16 mouse cellular contexts compared by ENCODE assay signal in genomic region chr1:154299866-154300265, GRCm38 (mm10).
DNase-seq lines count a peak whose midpoint lies in the region; ATAC-seq lines count a peak whose summit lies in the region.
"Had no signal": no experiment of that assay in that cellular context is flagged by ENCODE, and none has a peak within 500 bp of the region (broad histone marks: within the 10 kb centered on the region; RNA-seq: fewer than 3 reads in every experiment).

No protein-coding gene starts in this region.

- 0 out of 2 replicates have a peak, but pooled peaks have one; percentile 16 for ATAC-seq in frontal cortex, adult (ENCODE audit: low TSS enrichment)
- ATAC-seq: forebrain, embryonic 15.5 days; inflammation-experienced regulatory T-cells, adult 6 months; lung, postnatal 0 days; midbrain, embryonic 13.5 days had no signal

- no peak for DNase-seq in frontal cortex, adult 2 months (ENCODE audit: extremely low spot score in 1 of 2, low spot score in 1 of 2)
- peak; percentile 11 to 51 for DNase-seq in layer of hippocampus, adult 18-20 months (ENCODE audit: low spot score in 2 of 2)
- DNase-seq in layer of hippocampus, postnatal 25 days (ENCODE audit: extremely low spot score in 1 of 2, low spot score in 1 of 2) = no peak
- peak; percentile 28 for DNase-seq in brain, adult 2 months (ENCODE audit: low read depth, low spot score)
- DNase-seq in cerebellum, postnatal 36 days = peak; percentile 19 to 35
- DNase-seq in spleen, postnatal 10 days (ENCODE audit: low spot score in 2 of 2) = no peak
- DNase-seq: heart, postnatal 36 days; kidney, adult 2 months; kidney, postnatal 10 days; liver; right cerebral cortex, adult 18-20 months had no signal

Comparison
In these comparisons a context has a peak if more than half of its experiments do, and no peak if none do; other contexts are left out.
1. DNase-seq: peak in layer of hippocampus, adult 18-20 months (2 of 2), brain, adult 2 months (single experiment) and cerebellum, postnatal 36 days (2 of 2); none in frontal cortex, adult 2 months (0 of 2), layer of hippocampus, postnatal 25 days (0 of 2) and spleen, postnatal 10 days (0 of 2).